ENCODE assay signal across 16 mouse cellular contexts in genomic region chr5:124950623-124951278, GRCm38 (mm10). TPM values are rescaled to one million over a fixed set of nuclear protein-coding genes. Genes with fewer than 3 reads are reported as not detected.
DNase-seq lines count a peak whose midpoint lies in the region; ATAC-seq and TF ChIP-seq lines count a peak whose summit lies in the region.
"Had no signal": no experiment of that assay in that cellular context is flagged by ENCODE, and none has a peak within 500 bp of the region (broad histone marks: within the 10 kb centered on the region; RNA-seq: fewer than 3 reads in every experiment).

No protein-coding gene starts in this region.

- no peak overlapping the region for H3K9ac ChIP-seq in forebrain, embryonic 14.5 days (ENCODE audit: low read length)
- H3K9ac ChIP-seq in kidney, postnatal 0 days (ENCODE audit: low read depth, low read length): no peak overlapping the region
- H3K9ac ChIP-seq: heart, embryonic 13.5 days; stomach, embryonic 15.5 days had no signal

- H3K4me3 ChIP-seq in forebrain, embryonic 14.5 days (ENCODE audit: low read depth, low read length): no peak overlapping the region
- no peak overlapping the region for H3K4me3 ChIP-seq in kidney, postnatal 0 days (replicated peaks; ENCODE audit: low read depth, low read length)
- H3K4me3 ChIP-seq: heart, embryonic 13.5 days; stomach, embryonic 15.5 days had no signal

- no peak for TF ChIP-seq CTCF in kidney, postnatal 0 days (IDR thresholded peaks at IDR 0.05; ENCODE audit: low read depth)

- H3K4me1 ChIP-seq in forebrain, embryonic 14.5 days (ENCODE audit: control insufficient read depth, insufficient read depth, low read length): no peaks in the 10 kb centered on the region
- H3K4me1 ChIP-seq in kidney, postnatal 0 days (replicated peaks; ENCODE audit: insufficient read depth, low read length): no peaks in the 10 kb centered on the region
- H3K4me1 ChIP-seq: stomach, embryonic 15.5 days had no signal

- H3K9me3 ChIP-seq in forebrain, embryonic 14.5 days (replicated peaks; ENCODE audit: control insufficient read depth, low read length): peaks cover 6% of the 10 kb centered on the region; the same call in 1 of the 2 replicates
- no peaks in the 10 kb centered on the region for H3K9me3 ChIP-seq in kidney, postnatal 0 days (replicated peaks; ENCODE audit: low read length)
- H3K9me3 ChIP-seq: stomach, embryonic 15.5 days had no signal

- DNase-seq in kidney, adult 11 months: peak; percentile 16
- DNase-seq in kidney, postnatal 10 days: no peak
- DNase-seq in brain, adult 2 months (ENCODE audit: low read depth, low spot score): peak; percentile 29
- no peak for DNase-seq in forebrain, embryonic 14.5 days (ENCODE audit: low spot score)
- peak; percentile 18 for DNase-seq in kidney, postnatal 0 days (ENCODE audit: low spot score)
- no peak for DNase-seq in ovary, postnatal 36 days (ENCODE audit: low spot score)
- DNase-seq in gastrocnemius, postnatal 4 days (ENCODE audit: low spot score in 2 of 2): no peak
- DNase-seq in cerebellum, adult 11-12 months: no peak
- DNase-seq: B cell, adult 2 months; gastrocnemius, postnatal 10 days; lung, adult 18-20 months; thymus, postnatal 36 days had no signal

- H3K27ac ChIP-seq in forebrain, embryonic 14.5 days (ENCODE audit: low read depth, low read length): peak overlapping the region; percentile 14; the same call in 1 of the 2 replicates
- H3K27ac ChIP-seq in kidney, postnatal 0 days: no peak overlapping the region
- H3K27ac ChIP-seq: heart, embryonic 13.5 days; stomach, embryonic 15.5 days had no signal

- H3K27me3 ChIP-seq in forebrain, embryonic 14.5 days (replicated peaks; ENCODE audit: control insufficient read depth, insufficient read depth, low read length): no peaks in the 10 kb centered on the region
- H3K27me3 ChIP-seq in kidney, postnatal 0 days (ENCODE audit: insufficient read depth, low read length): no peaks in the 10 kb centered on the region
- H3K27me3 ChIP-seq: heart, embryonic 13.5 days; stomach, embryonic 15.5 days had no signal

- no peaks in the 10 kb centered on the region for H3K36me3 ChIP-seq in forebrain, embryonic 14.5 days (ENCODE audit: control insufficient read depth, insufficient read depth, low read length)
- no peaks in the 10 kb centered on the region for H3K36me3 ChIP-seq in kidney, postnatal 0 days (ENCODE audit: insufficient read depth, low read length)
- H3K36me3 ChIP-seq: heart, embryonic 13.5 days; stomach, embryonic 15.5 days had no signal

- 56% methylated on average over 13 of the region's 13 CpGs for WGBS in forebrain, embryonic 14.5 days
- whole genome bisulfite sequencing in kidney, postnatal 0 days: 52% methylated on average over 13 of the region's 13 CpGs

- no peak for ATAC-seq in forebrain, embryonic 14.5 days
- no peak for ATAC-seq in kidney, postnatal 0 days (replicated peaks; ENCODE audit: low FRiP score, low read depth)
- ATAC-seq: activated CD4-positive, CD25-positive, alpha-beta regulatory T cell, adult 4 months had no signal

- no peak overlapping the region for H3K4me2 ChIP-seq in forebrain, embryonic 14.5 days (ENCODE audit: low read length)
- H3K4me2 ChIP-seq in kidney, postnatal 0 days (ENCODE audit: low read length): no peak overlapping the region
- H3K4me2 ChIP-seq: heart, embryonic 13.5 days; stomach, embryonic 15.5 days had no signal

RNA-seq across cellular contexts. Expression of gene Rflna, which starts 52.3 kb away (rescaled TPM):
- 3.2 and 3.5 TPM in 2 replicates for polyA plus RNA-seq in forebrain, embryonic 14.5 days (2014; fragmentation: Nextera tagmentation; extraction: Ambion mirVana)
- polyA plus RNA-seq in kidney, postnatal 0 days (2015; fragmentation: Nextera tagmentation; extraction: Ambion mirVana): 8.5 and 9.1 TPM in 2 replicates
- 1 to 10 TPM; 2.0 to 2.3 TPM for total RNA-seq in gastrocnemius, postnatal 4 days (2021)
- total RNA-seq: MEL had no signal

Comparison
In these comparisons a context has a peak if more than half of its experiments do, and no peak if none do; other contexts are left out.
1. DNase-seq: peak in kidney, adult 11 months (single experiment), brain, adult 2 months (single experiment) and kidney, postnatal 0 days (single experiment); none in kidney, postnatal 10 days (single experiment), forebrain, embryonic 14.5 days (single experiment), ovary, postnatal 36 days (single experiment), gastrocnemius, postnatal 4 days (0 of 2) and cerebellum, adult 11-12 months (single experiment).